Mouse (Mus musculus) central nervous system, embryonic 18 days (tissue): ENCODE measurements around the gene Gpank1. TPM values are rescaled to one million over a fixed set of nuclear protein-coding genes. Genes with fewer than 3 reads are reported as not detected.

Experiments
- polyA plus RNA-seq: library from polyadenylated mRNA; depleted of rRNA; stranded (reverse); fragments of >200 nt; gene quantifications from 2 replicates; pipeline ENCODE4 v1.2.3, GENCODE M21; 2012; rRNA removed

Gpank1 gene
- polyA plus RNA-seq, result 17.4 and 18.3 TPM in 2 replicates

DNA sequence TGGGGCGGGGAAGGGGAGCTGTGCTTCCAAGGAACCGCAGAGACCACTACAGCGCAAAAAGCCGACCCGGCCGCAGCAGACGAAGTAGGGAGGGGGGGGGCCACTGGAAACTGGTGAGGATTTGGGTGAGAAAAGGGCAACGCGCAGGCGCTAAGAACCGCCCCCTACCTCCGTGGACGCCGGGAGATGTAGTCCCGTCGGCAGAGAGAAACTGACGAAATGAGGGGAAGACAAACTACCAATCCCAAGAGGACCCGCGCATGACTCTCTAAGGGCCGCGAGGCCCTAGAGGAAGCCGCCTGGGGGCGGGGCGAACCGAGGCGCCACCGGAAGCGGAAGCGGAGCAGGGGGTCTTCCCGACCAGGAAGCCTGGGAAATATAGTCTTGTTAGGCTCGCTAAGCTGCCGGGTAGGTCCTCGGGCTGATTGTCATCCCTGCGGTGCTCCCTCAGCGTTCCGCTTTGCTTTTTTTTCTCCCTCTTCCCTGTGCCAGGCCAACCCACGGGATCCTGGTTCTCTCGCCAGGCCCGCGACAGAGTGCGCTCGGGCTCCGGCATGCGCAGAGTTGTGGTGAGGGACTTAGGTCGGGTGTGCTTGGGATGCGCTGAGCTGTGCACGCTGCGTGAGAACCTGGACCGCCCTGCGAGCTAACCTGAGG lies at the start of gene Gpank1:
Gene Gpank1 (plus strand): TSS at position 313 of the 657 bp plus-strand sequence.

DNA sequence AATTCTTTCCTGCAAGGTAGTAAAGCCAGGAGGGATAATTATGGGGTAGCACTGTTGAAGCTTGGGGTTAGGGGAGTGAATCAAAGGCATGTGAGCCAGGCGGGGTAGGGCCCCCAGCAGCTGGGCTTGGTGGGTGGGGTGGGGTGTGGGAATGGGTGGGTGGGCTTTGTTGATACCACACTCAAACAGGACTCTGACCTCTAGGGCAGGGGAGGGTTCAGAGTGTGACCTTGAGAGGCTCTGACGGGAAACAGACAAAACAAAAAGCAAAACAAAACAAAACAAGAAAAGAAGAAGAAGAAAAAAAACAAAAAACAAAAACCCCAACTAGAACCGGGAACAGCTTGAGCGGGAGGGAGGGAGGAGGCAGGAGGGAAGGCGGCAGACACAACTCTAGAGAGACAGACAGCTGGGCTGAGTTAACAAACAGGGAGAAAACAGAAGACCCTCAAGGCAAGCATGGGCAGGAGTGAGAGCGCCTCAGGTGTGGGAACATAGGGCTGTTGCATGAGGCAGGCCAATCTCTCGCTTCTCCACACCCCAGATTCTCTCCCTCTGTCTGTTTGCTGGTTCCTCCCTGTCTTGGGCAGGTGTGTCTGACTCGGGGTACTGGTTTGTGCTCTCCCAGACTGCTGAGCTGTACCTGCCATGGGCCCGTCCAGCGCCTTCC lies 44.6 kb upstream of the Gpank1 start, which contains the start of gene Ly6g6e:
Gene Ly6g6e (plus strand): TSS at position 396 of the 670 bp plus-strand sequence.

DNA sequence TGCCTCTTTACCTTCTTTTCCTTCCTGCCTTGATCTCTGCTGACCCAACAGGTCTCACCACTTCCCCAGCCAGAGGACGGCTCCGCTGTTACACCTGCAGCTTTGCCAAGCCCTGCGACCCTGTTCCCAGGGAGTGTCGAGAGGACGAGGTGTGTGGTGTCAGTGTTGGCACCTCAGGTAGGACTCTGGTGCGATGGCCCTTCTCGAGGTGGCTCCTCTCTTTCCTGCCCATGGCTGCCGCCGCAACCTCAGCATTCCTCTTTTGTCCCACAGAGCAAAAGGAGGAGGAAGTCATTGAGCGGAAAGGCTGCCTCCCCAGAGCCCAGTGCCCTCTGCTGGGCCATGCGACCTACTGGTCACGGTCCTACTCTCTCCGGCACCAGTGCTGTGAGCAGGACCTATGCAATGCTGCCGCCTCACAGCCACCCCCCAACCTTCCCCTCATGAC lies 43.4 kb upstream of the Gpank1 start, which contains the start of gene Ly6g6d:
Gene Ly6g6d (minus strand): TSS at position 280 of the 448 bp plus-strand sequence.

DNA sequence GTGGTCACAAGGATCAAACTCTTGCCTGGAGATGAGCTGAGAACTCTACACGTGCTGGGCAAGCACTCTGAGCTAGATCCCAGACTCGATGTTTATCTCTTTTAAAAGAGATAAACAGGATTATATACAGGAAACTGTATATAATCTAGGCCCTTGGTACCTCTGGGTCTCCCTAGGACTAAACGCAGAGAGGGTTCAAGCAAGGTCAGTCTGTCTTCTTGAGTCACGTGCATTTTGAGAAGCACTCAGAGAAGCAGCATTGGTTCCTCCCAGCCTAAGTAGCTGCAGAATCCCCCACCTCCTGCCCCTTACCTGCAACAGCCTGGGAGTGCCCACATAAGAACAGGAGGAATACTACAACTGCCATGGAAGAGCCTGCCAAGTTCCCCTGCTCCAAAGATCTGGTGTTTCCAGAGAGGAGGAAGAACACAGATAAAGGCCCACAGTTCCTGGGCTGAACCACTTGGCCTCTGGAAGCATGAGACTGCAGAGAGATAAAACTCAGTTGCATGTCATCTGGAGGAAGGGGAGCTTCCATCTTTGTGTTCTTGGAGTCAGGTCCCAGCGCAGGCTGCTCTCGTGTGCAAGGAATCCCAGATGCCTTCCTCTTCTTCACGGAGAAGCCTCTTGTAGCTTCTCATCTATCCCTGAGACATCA lies 35.9 kb upstream of the Gpank1 start, which contains the start of gene Ly6g6f:
Gene Ly6g6f (minus strand): TSS at position 403 of the 658 bp plus-strand sequence.

DNA sequence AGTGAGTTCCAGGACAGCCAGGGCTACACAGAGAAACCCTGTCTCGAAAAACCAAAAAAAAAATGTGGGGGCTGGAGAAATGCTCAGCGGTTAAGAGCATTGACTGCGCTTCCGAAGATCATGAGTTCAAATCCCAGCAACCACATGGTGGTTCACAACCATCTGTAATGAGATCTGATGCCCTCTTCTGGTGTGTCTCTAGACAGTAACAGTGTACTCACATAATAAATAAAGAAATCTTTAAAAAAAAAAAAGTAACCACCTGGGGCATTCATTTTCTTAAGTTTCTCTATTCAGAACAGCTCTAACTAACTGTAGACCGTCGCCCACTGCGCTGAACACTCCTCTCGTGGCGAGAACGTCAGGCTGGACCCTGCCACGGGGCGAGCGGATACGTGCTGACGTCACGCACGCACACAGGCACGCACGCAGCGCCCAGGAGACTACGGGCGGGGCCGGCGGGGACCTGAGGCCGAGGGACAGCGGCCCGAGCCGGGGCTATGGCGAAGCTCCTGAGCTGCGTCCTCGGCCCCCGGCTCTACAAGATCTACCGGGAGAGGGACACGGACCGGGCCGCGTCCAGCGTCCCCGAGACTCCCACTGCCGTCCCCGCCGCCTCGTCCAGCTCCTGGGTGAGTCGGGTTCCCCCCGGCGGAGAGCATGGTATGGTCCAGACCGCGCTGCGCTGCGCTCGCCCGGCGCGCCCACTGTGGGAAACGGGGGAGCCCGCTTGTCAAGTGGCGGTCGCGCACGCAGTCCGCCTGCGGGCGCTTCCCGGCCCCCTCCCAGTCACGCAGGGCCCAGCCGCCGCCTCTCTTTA lies 32.2 kb upstream of the Gpank1 start, which contains the start of gene Abhd16a:
Gene Abhd16a (plus strand): TSS at position 439 of the 820 bp plus-strand sequence.

DNA sequence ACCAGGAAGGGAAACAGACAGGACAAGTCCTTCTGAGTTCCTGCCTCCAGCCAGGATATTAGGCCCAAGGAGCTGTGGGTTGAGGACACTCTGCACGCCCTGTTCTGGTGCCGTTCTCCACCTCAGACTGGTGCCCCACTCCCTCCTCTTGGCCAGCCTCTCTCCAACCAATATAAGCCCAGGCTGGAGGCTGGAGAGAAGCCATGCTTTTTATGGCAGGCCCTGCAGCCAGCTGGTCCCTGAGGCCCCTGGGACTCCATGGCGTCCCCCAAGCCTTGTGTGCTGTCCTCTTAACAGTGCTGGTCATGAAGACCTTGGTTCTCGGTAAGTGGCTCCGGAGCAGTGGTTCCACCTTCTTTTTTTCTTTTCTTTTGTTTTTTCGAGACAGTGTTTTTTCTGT lies 13.2 kb upstream of the Gpank1 start, which contains the start of gene Ly6g5c:
Gene Ly6g5c (plus strand): TSS at position 183 of the 400 bp plus-strand sequence.

DNA sequence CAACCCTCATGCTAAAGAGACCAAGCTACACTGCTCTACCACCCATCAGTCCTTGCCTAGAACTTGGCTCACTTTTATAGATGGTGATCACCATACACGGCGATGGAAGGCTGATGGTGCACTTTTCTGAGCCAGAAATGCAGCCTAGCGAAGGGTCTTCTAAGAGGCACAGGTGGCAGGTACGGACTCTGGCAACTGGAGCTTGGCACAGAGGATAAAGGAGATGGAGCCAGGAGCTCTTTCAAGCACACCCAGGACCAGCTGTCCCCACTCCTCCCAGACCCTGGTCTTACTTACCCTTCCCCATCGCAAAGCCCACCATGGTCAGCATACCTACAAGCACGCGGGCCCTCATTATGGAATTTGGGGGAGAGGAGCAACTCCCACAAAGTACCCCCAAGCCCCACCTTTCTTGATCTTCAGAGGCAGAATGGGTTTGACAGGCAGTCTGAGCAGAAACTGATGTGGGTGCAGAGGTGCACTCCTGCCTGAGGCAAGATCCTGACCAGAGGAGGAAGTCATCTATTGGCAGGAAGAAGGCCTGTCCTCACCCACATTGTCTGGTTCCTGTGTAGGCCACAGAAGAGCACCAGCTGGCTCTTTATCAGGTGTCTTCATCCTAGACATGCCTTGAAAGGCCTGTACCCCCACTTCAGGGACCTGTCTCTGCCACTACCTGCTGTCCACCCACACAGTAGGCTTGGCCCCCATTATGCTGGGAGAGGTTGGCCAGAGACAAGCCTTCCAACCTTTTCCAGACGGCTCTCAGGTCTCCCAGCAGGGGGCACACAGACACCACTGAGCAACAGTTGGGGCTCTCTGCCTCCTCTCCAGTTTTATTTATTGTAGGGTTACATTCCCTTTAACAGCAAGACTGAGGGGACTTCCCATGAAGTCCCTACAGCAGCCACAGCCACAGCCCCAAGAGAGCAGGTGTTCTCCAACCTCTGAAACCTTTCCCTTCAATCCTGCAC lies 5.9 kb upstream of the Gpank1 start, which contains the start of gene Ly6g5b:
Gene Ly6g5b (minus strand): TSS at position 383 of the 974 bp plus-strand sequence.

DNA sequence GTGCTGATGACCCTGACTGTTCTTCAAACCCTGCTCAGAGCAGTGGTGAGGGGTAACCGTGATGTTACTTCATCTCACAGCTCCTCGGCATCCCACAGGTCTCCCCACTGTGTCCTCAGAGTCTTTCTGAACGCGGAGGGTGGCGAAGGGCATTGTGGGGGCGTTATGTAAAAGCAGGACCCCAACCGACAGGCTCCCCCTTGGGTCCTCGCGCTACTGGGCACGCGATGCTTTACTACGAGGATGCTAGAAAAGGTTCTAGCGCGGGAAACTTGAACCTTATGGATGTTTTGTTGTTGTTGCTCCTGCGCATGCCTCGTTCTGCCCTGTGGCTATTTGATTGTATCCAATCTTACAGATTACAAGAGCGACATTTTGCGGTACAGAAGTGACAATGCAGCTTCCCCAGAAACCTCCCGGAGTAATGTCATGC lies 632 bp downstream of the Gpank1 start, which contains the start of gene Csnk2b:
Gene Csnk2b (minus strand): TSS at position 183 of the 433 bp plus-strand sequence.

DNA sequence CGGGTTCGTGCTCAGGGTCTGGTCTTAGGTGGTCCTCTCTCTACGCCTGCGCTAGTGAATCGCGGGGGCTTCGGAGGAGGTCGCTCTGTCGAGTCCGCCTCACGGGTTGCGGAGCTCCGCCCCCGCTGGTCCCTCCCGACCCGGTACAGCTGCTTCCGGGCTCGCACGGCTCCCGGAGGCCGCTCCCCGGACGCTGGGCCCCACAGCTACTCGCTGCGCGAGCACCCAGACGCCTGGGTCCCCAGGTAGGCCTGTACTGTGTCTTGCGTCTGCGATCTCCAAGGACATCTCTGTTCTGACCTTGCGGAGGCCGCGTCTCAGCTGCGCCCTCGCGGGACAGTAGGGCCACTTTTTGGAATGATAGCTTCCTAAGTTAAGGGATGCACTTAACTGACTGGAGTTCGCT lies 5.0 kb downstream of the Gpank1 start, which contains the start of gene D17H6S53E:
Gene D17H6S53E (plus strand): TSS at position 168 of the 406 bp plus-strand sequence.

DNA sequence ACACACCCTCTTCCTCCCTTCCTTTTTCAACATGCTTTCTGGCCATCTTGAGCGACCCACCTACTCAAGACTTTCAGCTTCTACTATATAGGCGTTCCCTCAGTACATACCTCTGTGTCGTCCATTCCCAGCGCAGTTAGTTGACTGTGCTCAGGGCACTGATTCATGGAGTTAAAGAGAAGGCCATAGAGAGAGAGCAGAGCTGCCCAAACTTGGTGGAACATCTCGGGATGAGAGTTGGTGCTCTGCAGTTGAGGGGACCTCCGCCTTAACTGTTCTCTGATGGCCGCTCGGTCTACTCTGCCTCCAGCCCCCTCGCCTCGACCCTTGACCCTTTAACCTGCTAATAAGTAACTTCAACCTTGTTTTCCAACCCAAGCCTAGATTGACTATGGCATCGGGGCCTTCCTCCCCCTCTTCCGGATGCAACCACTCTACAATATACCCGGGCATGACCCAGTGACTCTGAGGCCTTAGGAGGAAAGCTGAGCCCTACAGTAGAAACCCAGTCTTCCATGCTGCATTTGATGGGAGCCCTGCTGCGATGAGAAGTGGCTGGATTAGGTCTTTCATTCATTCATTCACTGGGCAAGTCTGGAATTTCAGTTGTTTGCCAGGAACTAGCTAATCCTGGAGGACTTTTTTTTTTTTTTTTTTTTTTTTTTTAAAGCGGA lies 10.4 kb downstream of the Gpank1 start, which contains the start of gene Apom:
Gene Apom (minus strand): TSS at position 551 of the 674 bp plus-strand sequence.

DNA sequence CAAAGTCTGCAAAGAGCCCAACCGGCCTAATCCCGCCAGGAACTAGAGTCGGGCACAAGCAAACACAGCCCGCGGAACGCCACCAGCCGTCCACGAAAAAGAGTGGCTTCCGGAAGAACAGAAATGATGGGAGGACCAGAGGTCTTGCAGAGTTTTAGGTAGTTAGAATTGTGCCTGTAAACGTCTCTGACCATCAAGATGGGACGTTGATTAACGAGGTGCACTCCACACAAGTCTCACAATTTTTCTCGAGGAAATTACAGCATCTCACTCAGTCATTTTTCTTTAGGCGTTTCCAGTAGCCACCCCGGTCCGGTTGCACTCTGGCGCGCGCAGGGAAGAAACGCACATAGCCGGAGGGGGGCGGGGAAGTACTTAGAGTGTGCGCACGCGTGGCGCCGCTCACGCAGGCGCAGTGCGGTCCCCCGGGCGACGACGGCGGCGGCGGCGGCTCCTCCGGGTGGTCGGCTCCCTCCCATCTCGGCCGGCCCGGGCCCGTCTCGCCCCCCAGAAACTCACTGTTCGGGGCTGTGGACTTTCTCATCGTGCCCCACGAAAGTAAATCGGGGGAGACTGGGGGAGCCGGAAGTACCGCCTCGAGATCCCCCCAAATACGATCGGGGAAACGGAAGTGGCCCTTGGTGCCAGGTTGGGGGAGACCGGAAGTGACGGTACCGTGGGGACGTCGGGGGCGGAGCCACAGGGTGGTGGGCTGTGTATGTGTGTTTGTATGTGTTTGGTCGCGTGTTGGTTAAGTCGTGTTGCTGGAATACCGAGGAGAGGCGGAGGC lies 13.7 kb downstream of the Gpank1 start, which contains the start of gene Bag6:
Gene Bag6 (plus strand): TSS at position 378 of the 790 bp plus-strand sequence.

DNA sequence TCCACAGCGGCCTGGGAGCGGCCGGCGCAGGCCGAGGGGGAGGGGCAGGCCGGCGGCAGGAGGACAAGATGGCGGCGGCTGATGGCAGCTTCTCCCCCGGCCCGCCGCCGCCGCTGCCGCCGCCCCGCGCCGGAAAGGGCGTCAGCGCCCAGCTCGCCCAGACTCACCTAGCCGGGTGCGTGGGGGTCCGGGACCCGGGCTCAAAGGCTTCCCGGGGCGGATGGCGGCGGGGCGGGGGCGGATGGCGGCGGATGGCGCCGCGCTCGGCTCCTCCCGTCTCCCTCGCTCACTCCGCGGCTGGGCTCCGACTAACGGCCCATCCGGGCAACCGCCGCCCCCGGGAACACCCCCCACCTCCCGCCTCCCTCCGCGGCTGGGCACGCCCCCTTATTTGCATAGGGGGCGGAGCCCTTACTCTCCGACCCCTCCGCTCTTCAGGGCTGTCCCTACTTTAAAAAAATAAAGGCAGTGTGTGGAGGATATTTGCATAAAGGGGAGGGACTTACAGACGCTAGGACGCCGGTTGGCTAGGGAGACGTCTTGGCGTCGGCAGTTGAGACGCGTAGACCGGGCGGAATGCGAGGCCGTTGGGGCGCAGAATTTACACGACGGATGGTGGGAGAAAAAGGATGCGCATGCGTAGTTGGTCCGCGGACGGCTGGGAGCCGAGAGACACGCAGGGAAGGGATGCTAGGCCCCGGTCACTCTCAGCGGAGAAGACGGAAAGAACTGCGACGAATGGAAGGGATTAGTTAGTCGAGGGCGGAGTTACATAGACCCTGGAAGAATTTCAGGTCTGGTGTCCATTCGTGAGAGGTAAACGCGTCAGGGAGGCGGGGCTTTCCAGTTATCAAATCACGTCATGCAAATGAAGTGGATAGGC lies 43.6 kb downstream of the Gpank1 start, which contains the start of gene Prrc2a:
Gene Prrc2a (minus strand): TSS at position 330 of the 883 bp plus-strand sequence.

Other genes with a start within 250 kb of the Gpank1 start
- gene Zbtb12, start 242.0 kb upstream of the Gpank1 start, polyA plus RNA-seq, result 73.3 and 74.1 TPM in 2 replicates
- gene Gm20547, start 239.4 kb upstream of the Gpank1 start, polyA plus RNA-seq, result 0.29 TPM in 1 of 2 replicates, not detected in the other
- 2.4 and 3.2 TPM in 2 replicates for gene C2, start 223.2 kb upstream of the Gpank1 start, polyA plus RNA-seq
- 311 and 328 TPM in 2 replicates for gene Ehmt2, start 223.0 kb upstream of the Gpank1 start, polyA plus RNA-seq
- 0.04 and 0.06 TPM in 2 replicates for gene Slc44a4, start 207.0 kb upstream of the Gpank1 start, polyA plus RNA-seq
- 30.5 and 30.9 TPM in 2 replicates for gene Neu1, start 190.2 kb upstream of the Gpank1 start, polyA plus RNA-seq
- 8.8 and 9.7 TPM in 2 replicates for gene Hspa1b, start 162.2 kb upstream of the Gpank1 start, polyA plus RNA-seq
- gene Gm20481, start 151.5 kb upstream of the Gpank1 start, polyA plus RNA-seq, result not detected in 2 replicates
- gene Hspa1a, start 149.3 kb upstream of the Gpank1 start, polyA plus RNA-seq, result 13.2 and 13.5 TPM in 2 replicates
- 0.62 and 0.90 TPM in 2 replicates for gene Hspa1l, start 148.8 kb upstream of the Gpank1 start, polyA plus RNA-seq
- gene Lsm2, start 139.6 kb upstream of the Gpank1 start, polyA plus RNA-seq, result 93.6 and 101 TPM in 2 replicates
- gene Vars, start 120.5 kb upstream of the Gpank1 start, polyA plus RNA-seq, result 78.1 and 85.3 TPM in 2 replicates
- 0.48 TPM in 2 replicates for gene Vwa7, start 104.9 kb upstream of the Gpank1 start, polyA plus RNA-seq
- gene Sapcd1, start 93.4 kb upstream of the Gpank1 start, polyA plus RNA-seq, result 2.1 and 2.3 TPM in 2 replicates
- 2.7 and 3.0 TPM in 2 replicates for gene Msh5, start 74.7 kb upstream of the Gpank1 start, polyA plus RNA-seq
- gene Clic1, start 71.5 kb upstream of the Gpank1 start, polyA plus RNA-seq, result 45.7 and 47.6 TPM in 2 replicates
- gene Ddah2, start 62.4 kb upstream of the Gpank1 start, polyA plus RNA-seq, result 243 and 254 TPM in 2 replicates
- gene Ly6g6c, start 56.1 kb upstream of the Gpank1 start, polyA plus RNA-seq, result 2.1 TPM in 1 of 2 replicates, not detected in the other
- gene Mpig6b, start 55.3 kb upstream of the Gpank1 start, polyA plus RNA-seq, result 0.03 and 0.10 TPM in 2 replicates
- 6.6 and 10.1 TPM in 2 replicates for gene Ly6g6e, start 44.6 kb upstream of the Gpank1 start, polyA plus RNA-seq
- 1.3 and 1.6 TPM in 2 replicates for gene Ly6g6d, start 43.4 kb upstream of the Gpank1 start, polyA plus RNA-seq
- gene Ly6g6f, start 35.8 kb upstream of the Gpank1 start, polyA plus RNA-seq, result 0.09 and 0.19 TPM in 2 replicates
- gene Abhd16a, start 32.2 kb upstream of the Gpank1 start, polyA plus RNA-seq, result 110 and 114 TPM in 2 replicates
- not detected in 2 replicates for gene Ly6g5c, start 13.2 kb upstream of the Gpank1 start, polyA plus RNA-seq
- 2.3 TPM in 2 replicates for gene Ly6g5b, start 6.0 kb upstream of the Gpank1 start, polyA plus RNA-seq
- 170 and 198 TPM in 2 replicates for gene Csnk2b, start 598 bp downstream of the Gpank1 start, polyA plus RNA-seq
- 5.2 and 5.6 TPM in 2 replicates for gene D17H6S53E, start 4.9 kb downstream of the Gpank1 start, polyA plus RNA-seq
- 0.65 and 0.84 TPM in 2 replicates for gene Apom, start 10.6 kb downstream of the Gpank1 start, polyA plus RNA-seq
- gene Bag6, start 13.7 kb downstream of the Gpank1 start, polyA plus RNA-seq, result 237 and 290 TPM in 2 replicates
- gene Prrc2a, start 43.4 kb downstream of the Gpank1 start, polyA plus RNA-seq, result 228 and 250 TPM in 2 replicates
- gene Aif1, start 54.6 kb downstream of the Gpank1 start, polyA plus RNA-seq, result 3.7 and 3.9 TPM in 2 replicates
- gene Lst1, start 67.0 kb downstream of the Gpank1 start, polyA plus RNA-seq, result 15.7 and 18.5 TPM in 2 replicates
- gene Ltb, start 73.0 kb downstream of the Gpank1 start, polyA plus RNA-seq, result 0.76 and 0.84 TPM in 2 replicates
- gene Tnf, start 80.6 kb downstream of the Gpank1 start, polyA plus RNA-seq, result 0.05 TPM in 2 replicates
- 0.57 and 0.62 TPM in 2 replicates for gene Lta, start 83.9 kb downstream of the Gpank1 start, polyA plus RNA-seq
- not detected in 2 replicates for gene Gm16181, start 99.4 kb downstream of the Gpank1 start, polyA plus RNA-seq
- 147 and 148 TPM in 2 replicates for gene Atp6v1g2, start 112.2 kb downstream of the Gpank1 start, polyA plus RNA-seq
- gene Nfkbil1, start 114.3 kb downstream of the Gpank1 start, polyA plus RNA-seq, result 14.3 and 14.8 TPM in 2 replicates
- 727 and 778 TPM in 2 replicates for gene Ddx39b, start 120.3 kb downstream of the Gpank1 start, polyA plus RNA-seq
- gene H2-D1, start 141.3 kb downstream of the Gpank1 start, polyA plus RNA-seq, result 60.4 and 60.8 TPM in 2 replicates
- 0.27 and 0.48 TPM in 2 replicates for gene H2-Q1, start 198.9 kb downstream of the Gpank1 start, polyA plus RNA-seq
- gene H2-Q2, start 220.8 kb downstream of the Gpank1 start, polyA plus RNA-seq, result 7.8 and 8.7 TPM in 2 replicates